Mouse (Mus musculus): ENCODE data around the gene Psmb4.
"Not testable (repeated sequence)": the region's sequence is repeated elsewhere in the genome, so short reads cannot be mapped to it uniquely, and the experiment has no call there.

- TF ChIP-seq CTCF (IDR thresholded peaks at IDR 0.05; ENCODE audit: low read depth, low read length); POLR2A (IDR thresholded peaks at IDR 0.05; ENCODE audit: borderline replicate concordance, low read depth, low read length): not testable (repeated sequence)
These were observed 47.8 kb upstream of the Psmb4 start for GRCm38 (mm10) chr3:94934564-94934963.

Measured in bone marrow macrophage, adult 2 months (primary cell).